Mouse (Mus musculus) 3134 (cell line): ENCODE results near the gene Map2k1.
A peak's percentile ranks its signal among the peaks of the same experiment; 100 is the strongest.
"Not testable (repeated sequence)": the region's sequence is repeated elsewhere in the genome, so short reads cannot be mapped to it uniquely, and the experiment has no call there.

Experiments
- DNase-seq: peaks from one replicate; pipeline ENCODE4 v3.0.0-alpha.2; 2011; ENCODE audit warnings: low spot score; ENCODE audit not compliant: insufficient read length; ENCODE audit errors: extremely low read depth

Map2k1 gene

GRCm38 (mm10) chr9:64172145-64172815 is 81.2 kb downstream of the Map2k1 start:
- DNase-seq, result peak; percentile 87

GRCm38 (mm10) chr9:64169967-64170366 is 83.5 kb downstream of the Map2k1 start:
- not testable (repeated sequence) for DNase-seq

GRCm38 (mm10) chr9:64160471-64160870 is 93.0 kb downstream of the Map2k1 start:
- DNase-seq, result no peak

- DNase-seq, result no peak
Measured at GRCm38 (mm10) chr9:64156641-64157040, 96.8 kb downstream of the Map2k1 start.

- no peak for DNase-seq
Measured at GRCm38 (mm10) chr9:64139879-64140278, 113.6 kb downstream of the Map2k1 start.

- not testable (repeated sequence) for DNase-seq
Measured at GRCm38 (mm10) chr9:64138896-64139295, 114.5 kb downstream of the Map2k1 start.
